Mouse (Mus musculus): ENCODE data around the gene Comp.

GRCm38 (mm10) chr8:70377049-70377448, 3.7 kb downstream of the Comp start:
- no peak for TF ChIP-seq POLR2A (IDR thresholded peaks at IDR 0.05; ENCODE audit: insufficient read depth, low read depth, low read length)
- no peak for TF ChIP-seq EP300 (IDR thresholded peaks at IDR 0.05; ENCODE audit: insufficient read depth, low read depth, low read length)
- TF ChIP-seq CTCF (IDR thresholded peaks at IDR 0.05): no peak
